Mouse (Mus musculus) testis, adult 2 months (tissue): ENCODE data around the gene Gm6583. TPM values are rescaled to one million over a fixed set of nuclear protein-coding genes. Genes with fewer than 3 reads are reported as not detected.

Experiments used
- H3K27ac ChIP-seq: fragments of 200-500 bp; 2 replicates; pipeline ENCODE4 v1.5.1; 2012; ENCODE audit warnings: low read depth, low read length; ENCODE audit not compliant: control insufficient read depth, insufficient read depth
- H3K27me3 ChIP-seq: fragments of 200-500 bp; 2 replicates; pipeline ENCODE4 v1.6.1; 2012; ENCODE audit warnings: mild to moderate bottlenecking, low read length, moderate library complexity; ENCODE audit not compliant: control insufficient read depth, insufficient read depth
- H3K36me3 ChIP-seq: fragments of 200-500 bp; 2 replicates; pipeline ENCODE4 v1.6.1; 2012; ENCODE audit warnings: mild to moderate bottlenecking, low read length; ENCODE audit not compliant: control insufficient read depth, insufficient read depth
- H3K4me1 ChIP-seq: fragments of 200-500 bp; 2 replicates; pipeline ENCODE4 v1.6.1; 2012; ENCODE audit warnings: low read length; ENCODE audit not compliant: control insufficient read depth, insufficient read depth
- H3K4me3 ChIP-seq: fragments of 200-500 bp; 2 replicates; pipeline ENCODE4 v1.5.1; 2012; ENCODE audit warnings: low read depth, mild to moderate bottlenecking, low read length, moderate library complexity, mixed read lengths; ENCODE audit not compliant: control insufficient read depth
- CTCF ChIP-seq: fragments of 200-500 bp; IDR thresholded peaks from 2 replicates; pipeline ENCODE4 v1.5.1; 2012; ENCODE audit warnings: low read depth, mild to moderate bottlenecking, inconsistent platforms, low read length, moderate library complexity; ENCODE audit not compliant: control insufficient read depth, insufficient read depth, insufficient replicate concordance
- POLR2A ChIP-seq: fragments of 200-500 bp; IDR thresholded peaks from 2 replicates; pipeline ENCODE4 v1.6.1; 2012; ENCODE audit warnings: low read depth, mild to moderate bottlenecking, inconsistent platforms, low read length, moderate library complexity; ENCODE audit not compliant: control insufficient read depth
- polyA plus RNA-seq: library from polyadenylated mRNA; depleted of rRNA; stranded (reverse); fragments of >200 nt; gene quantifications from 2 replicates; pipeline ENCODE4 v1.2.3, GENCODE M21; 2012; rRNA removed

Gm6583 gene
- 3.2 and 3.3 TPM in 2 replicates for polyA plus RNA-seq

- Histone ChIP-seq H3K36me3 (no peaks in the 10 kb centered on the region), H3K4me3 (peak within 1 kb of the TSS; percentile 82), H3K27me3 (no peaks in the 10 kb centered on the region), H3K4me1 (peaks cover 9% of the 10 kb centered on the region), H3K27ac (peak within 1 kb of the TSS; percentile 29; the same call in 1 of the 2 replicates)
- TF ChIP-seq POLR2A (no peak; the same call in 1 of the 2 replicates), CTCF (no peak)
Measured at GRCm38 (mm10) chr5:112355910-112356309, at the start of gene Gm6583. Gene Gm6583, minus strand, starts transcription at chr5:112356033.

GRCm38 (mm10) chr5:112402437-112402836, 46.6 kb upstream of the Gm6583 start:
- H3K27ac ChIP-seq = no peak overlapping the region
- no peak overlapping the region for H3K4me3 ChIP-seq
- TF ChIP-seq POLR2A = no peak
- TF ChIP-seq CTCF = no peak
- no peaks in the 10 kb centered on the region for H3K27me3 ChIP-seq
- no peaks in the 10 kb centered on the region for H3K36me3 ChIP-seq
- H3K4me1 ChIP-seq = no peaks in the 10 kb centered on the region

- Histone ChIP-seq H3K36me3 (no peaks in the 10 kb centered on the region), H3K4me1 (peaks cover 10% of the 10 kb centered on the region), H3K4me3 (no peak overlapping the region), H3K27ac (no peak overlapping the region), H3K27me3 (no peaks in the 10 kb centered on the region)
- no peak for TF ChIP-seq CTCF
- no peak for TF ChIP-seq POLR2A
Measured at GRCm38 (mm10) chr5:112399284-112399683, 43.5 kb upstream of the Gm6583 start.

GRCm38 (mm10) chr5:112396066-112396465, 40.2 kb upstream of the Gm6583 start:
- Histone ChIP-seq H3K36me3 (no peaks in the 10 kb centered on the region), H3K4me3 (no peak overlapping the region), H3K27me3 (no peaks in the 10 kb centered on the region), H3K27ac (no peak overlapping the region), H3K4me1 (peaks cover 13% of the 10 kb centered on the region)
- TF ChIP-seq CTCF (no peak), POLR2A (no peak)

GRCm38 (mm10) chr5:112394779-112395443, 39.1 kb upstream of the Gm6583 start, which contains the start of gene Asphd2:
Gene Asphd2, minus strand, starts transcription at chr5:112394866.
- Histone ChIP-seq H3K36me3 (no peaks in the 10 kb centered on the region), H3K4me1 (peaks cover 13% of the 10 kb centered on the region), H3K27ac (no peak within 1 kb of the TSS), H3K27me3 (no peaks in the 10 kb centered on the region), H3K4me3 (peak within 1 kb of the TSS; percentile 60)
- TF ChIP-seq POLR2A (no peak), CTCF (no peak)

- TF ChIP-seq POLR2A (no peak), CTCF (no peak)
- H3K4me1 ChIP-seq = peaks cover 13% of the 10 kb centered on the region
- no peak overlapping the region for H3K27ac ChIP-seq
- H3K27me3 ChIP-seq = no peaks in the 10 kb centered on the region
- no peaks in the 10 kb centered on the region for H3K36me3 ChIP-seq
- H3K4me3 ChIP-seq = peak overlapping the region; percentile 40
Measured at GRCm38 (mm10) chr5:112394415-112394763, 38.6 kb upstream of the Gm6583 start.

- TF ChIP-seq POLR2A (no peak), CTCF (no peak)
- Histone ChIP-seq H3K4me3 (peak overlapping the region; percentile 40), H3K27me3 (no peaks in the 10 kb centered on the region), H3K36me3 (no peaks in the 10 kb centered on the region), H3K4me1 (peaks cover 13% of the 10 kb centered on the region), H3K27ac (no peak overlapping the region)
Measured at GRCm38 (mm10) chr5:112393741-112394414, 38.0 kb upstream of the Gm6583 start.
